Mouse (Mus musculus): Measurements from ENCODE around the gene Ccdc187. TPM values are rescaled to one million over a fixed set of nuclear protein-coding genes. Genes with fewer than 3 reads are reported as not detected.

Ccdc187 gene
- total RNA-seq, 2 experiments from 2014 or later: not detected

GRCm38 (mm10) chr2:26234253-26234652, 60.1 kb downstream of the Ccdc187 start:
- ATAC-seq (replicated peaks; ENCODE audit: low FRiP score, low TSS enrichment, poor library complexity, severe bottlenecking): peak; percentile 32; the same call in 1 of the 2 replicates

DNA sequence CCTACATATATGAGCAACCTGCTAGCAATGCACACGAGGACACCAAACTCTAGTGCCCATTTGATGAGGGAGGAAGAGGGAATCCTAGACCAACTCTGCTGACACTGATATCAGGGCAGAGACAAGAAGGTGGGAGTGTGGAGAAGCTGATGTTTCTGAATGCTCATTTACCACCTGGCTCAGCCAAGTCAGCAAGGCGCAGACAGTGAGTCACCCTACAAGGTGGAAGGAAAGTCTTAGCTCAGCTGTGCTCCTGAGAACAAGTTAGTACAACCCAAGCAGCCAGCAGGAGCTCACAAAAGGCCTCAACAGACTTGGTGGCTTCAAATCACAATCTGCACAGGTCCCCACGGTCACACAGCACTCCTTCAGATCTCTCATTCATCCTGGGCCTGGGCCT, 63.0 kb downstream of the Ccdc187 start:
- ATAC-seq (replicated peaks; ENCODE audit: low FRiP score, low TSS enrichment, poor library complexity, severe bottlenecking): no peak

DNA sequence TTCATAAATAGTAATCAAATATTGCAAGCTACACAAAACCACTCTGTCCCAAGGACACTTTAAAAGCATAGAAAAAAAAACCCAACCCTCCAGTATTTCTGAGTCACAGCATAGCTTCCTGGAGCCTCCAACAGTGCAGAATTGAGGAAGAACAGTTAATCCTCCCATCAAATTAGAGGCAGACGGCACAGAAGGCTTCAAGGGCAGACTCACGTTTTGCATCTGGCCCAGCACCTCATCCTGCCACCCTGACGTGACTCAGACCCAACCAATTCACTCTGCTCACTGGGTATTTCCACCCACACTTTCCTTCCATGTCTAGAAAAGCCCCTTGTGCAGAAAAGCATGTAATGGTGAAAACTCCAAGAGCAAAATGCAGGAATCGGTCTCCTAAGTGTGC, 64.1 kb downstream of the Ccdc187 start:
- ATAC-seq (replicated peaks; ENCODE audit: low FRiP score, low TSS enrichment, poor library complexity, severe bottlenecking): no peak

DNA sequence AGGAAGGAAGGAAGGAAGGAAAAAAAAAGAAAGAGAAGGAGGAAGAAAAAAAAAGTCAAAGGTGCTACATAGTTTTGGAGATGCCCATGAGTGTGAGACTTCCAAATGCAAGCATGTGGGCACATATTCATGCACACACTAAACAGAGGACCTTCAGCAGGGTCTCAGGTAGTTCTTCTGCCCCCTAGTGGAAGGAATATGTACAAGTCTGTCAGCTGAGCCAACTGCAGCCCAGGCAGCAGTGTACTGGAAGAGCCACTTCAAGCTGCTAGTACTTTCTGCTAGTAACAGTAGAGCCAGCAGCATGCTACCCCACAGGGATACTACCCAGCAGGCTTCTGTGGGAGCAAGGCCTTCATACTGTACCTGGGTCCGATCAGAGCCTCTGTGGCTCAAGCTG, 66.6 kb downstream of the Ccdc187 start:
- peak; percentile 80 for ATAC-seq (replicated peaks; ENCODE audit: low FRiP score, low TSS enrichment, poor library complexity, severe bottlenecking)

DNA sequence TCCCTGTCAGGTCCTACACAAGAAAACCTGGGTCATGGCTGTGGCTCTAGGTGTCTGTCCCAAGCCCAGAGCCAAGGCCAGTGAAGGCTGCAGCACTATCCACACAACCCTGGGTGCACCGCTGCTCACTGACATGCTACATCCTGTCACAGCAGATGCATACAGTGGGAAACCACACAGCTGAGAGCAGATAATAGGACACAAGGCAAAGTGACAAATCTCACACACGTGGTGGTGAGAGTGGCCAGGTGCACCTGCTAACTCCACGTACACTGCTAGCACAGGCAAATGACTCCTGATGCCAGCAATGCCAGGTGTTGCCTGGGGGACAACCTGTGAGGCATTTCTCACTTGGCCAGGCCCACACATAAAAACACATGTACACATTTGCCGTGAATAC, 69.1 kb downstream of the Ccdc187 start:
- ATAC-seq (replicated peaks; ENCODE audit: low FRiP score, low TSS enrichment, poor library complexity, severe bottlenecking): no peak

- ATAC-seq (replicated peaks; ENCODE audit: low FRiP score, low TSS enrichment, poor library complexity, severe bottlenecking): no peak
Measured at GRCm38 (mm10) chr2:26223961-26224360, 70.4 kb downstream of the Ccdc187 start.

GRCm38 (mm10) chr2:26214526-26214925, 79.8 kb downstream of the Ccdc187 start:
- peak; percentile 85 for ATAC-seq (replicated peaks; ENCODE audit: low FRiP score, low TSS enrichment, poor library complexity, severe bottlenecking)

GRCm38 (mm10) chr2:26209566-26209965, 84.8 kb downstream of the Ccdc187 start:
- ATAC-seq (replicated peaks; ENCODE audit: low FRiP score, low TSS enrichment, poor library complexity, severe bottlenecking): no peak

DNA sequence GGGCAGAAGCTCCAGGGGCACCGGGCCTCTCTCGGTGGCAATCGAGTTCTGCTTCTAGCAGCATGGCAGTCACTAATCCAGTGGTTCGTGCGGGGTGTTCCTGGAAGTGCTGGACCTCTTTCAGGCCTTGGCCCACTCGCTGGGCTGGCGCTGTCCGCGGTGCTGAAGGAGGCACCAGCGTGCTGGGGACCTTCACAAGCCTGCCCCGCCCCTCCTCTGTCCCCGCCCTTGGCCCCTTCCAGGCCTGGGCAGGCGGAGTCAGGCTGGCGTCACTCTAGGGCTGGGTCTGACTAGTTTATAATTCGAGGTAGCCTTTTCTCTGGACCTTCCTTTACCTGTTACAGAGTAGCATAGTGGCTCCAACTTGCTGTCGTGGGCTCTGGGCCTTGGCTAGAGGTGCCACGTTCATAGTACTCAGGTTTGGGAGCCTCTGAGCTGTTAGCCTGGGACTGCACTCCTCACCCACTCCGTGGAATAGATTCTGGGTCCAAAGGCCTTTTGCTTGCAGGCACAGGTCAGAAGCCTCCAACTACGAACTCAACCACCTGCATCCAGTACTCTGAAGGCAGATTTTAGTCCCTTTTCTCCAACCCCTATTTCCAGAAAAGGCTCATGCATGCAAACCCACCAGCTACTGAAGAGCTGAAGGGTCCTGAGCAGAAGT, 86.1 kb downstream of the Ccdc187 start, which contains the start of gene Lhx3:
Lhx3 (minus strand) TSS at position 164 of the 664 bp plus-strand sequence.
- peak; percentile 87 for ATAC-seq (replicated peaks; ENCODE audit: low FRiP score, low TSS enrichment, poor library complexity, severe bottlenecking)

GRCm38 (mm10) chr2:26207559-26207958, 86.8 kb downstream of the Ccdc187 start:
- no peak for ATAC-seq (replicated peaks; ENCODE audit: low FRiP score, low TSS enrichment, poor library complexity, severe bottlenecking)

- no peak for ATAC-seq (replicated peaks; ENCODE audit: low FRiP score, low TSS enrichment, poor library complexity, severe bottlenecking)
Measured at GRCm38 (mm10) chr2:26205761-26206160, 88.6 kb downstream of the Ccdc187 start.

DNA sequence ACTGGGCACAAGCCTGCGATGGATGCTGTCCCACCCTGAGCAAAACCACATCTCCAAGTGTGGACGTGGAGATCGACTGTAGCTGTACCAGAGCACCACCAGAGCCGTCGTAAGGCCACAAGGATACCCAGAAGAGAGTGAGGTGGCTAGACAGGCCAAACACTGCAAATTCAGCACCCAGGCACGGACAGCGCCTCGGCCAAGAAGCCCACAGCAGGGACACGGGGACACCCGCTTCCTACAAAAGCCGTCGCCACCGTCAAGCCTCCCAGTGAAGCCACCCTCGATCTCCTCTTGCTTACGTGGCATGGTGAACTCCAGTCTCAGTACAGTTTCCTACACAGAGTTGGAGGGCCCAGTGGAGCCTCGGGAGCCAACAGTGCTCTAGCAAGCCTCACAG, 89.2 kb downstream of the Ccdc187 start:
- ATAC-seq (replicated peaks; ENCODE audit: low FRiP score, low TSS enrichment, poor library complexity, severe bottlenecking): peak; percentile 56

GRCm38 (mm10) chr2:26202849-26203475, 91.4 kb downstream of the Ccdc187 start:
- no peak for ATAC-seq (replicated peaks; ENCODE audit: low FRiP score, low TSS enrichment, poor library complexity, severe bottlenecking)

GRCm38 (mm10) chr2:26201926-26202848, 92.2 kb downstream of the Ccdc187 start:
- no peak for ATAC-seq (replicated peaks; ENCODE audit: low FRiP score, low TSS enrichment, poor library complexity, severe bottlenecking)

- ATAC-seq (replicated peaks; ENCODE audit: low FRiP score, low TSS enrichment, poor library complexity, severe bottlenecking): no peak
Measured at GRCm38 (mm10) chr2:26198488-26198887, 95.9 kb downstream of the Ccdc187 start.

- no peak for ATAC-seq (replicated peaks; ENCODE audit: low FRiP score, low TSS enrichment, poor library complexity, severe bottlenecking)
Measured at GRCm38 (mm10) chr2:26194552-26195339, 99.6 kb downstream of the Ccdc187 start.

Measured in megakaryocyte-erythroid progenitor cell, adult 5-6 weeks (primary cell).